Mouse (Mus musculus): ENCODE data around the gene Mdm1. TPM values are rescaled to one million over a fixed set of nuclear protein-coding genes. Genes with fewer than 3 reads are reported as not detected.

Gene Mdm1
- polyA plus RNA-seq, 1 experiment from 2014 or later: 16.1 TPM

GRCm38 (mm10) chr10:118129001-118129682 lies 12.5 kb upstream of the Mdm1 start:
- ATAC-seq (replicated peaks; ENCODE audit: low FRiP score, low read depth) (no peak), DNase-seq (ENCODE audit: low spot score) (no peak)
- 49% methylated on average over 20 of the region's 20 CpGs for WGBS

GRCm38 (mm10) chr10:118130016-118130415 lies 11.6 kb upstream of the Mdm1 start:
- Histone ChIP-seq H3K9me3 (replicated peaks; ENCODE audit: low read length) (no peaks in the 10 kb centered on the region), H3K4me3 (replicated peaks; ENCODE audit: low read depth, low read length) (no peak overlapping the region), H3K4me1 (replicated peaks; ENCODE audit: insufficient read depth, low read length) (no peaks in the 10 kb centered on the region), H3K4me2 (ENCODE audit: low read length) (no peak overlapping the region), H3K27me3 (ENCODE audit: insufficient read depth, low read length) (0 out of 2 replicates have a peak, but pooled peaks cover 4% of the 10 kb centered on the region), H3K36me3 (ENCODE audit: insufficient read depth, low read length) (no peaks in the 10 kb centered on the region), H3K9ac (ENCODE audit: low read depth, low read length) (no peak overlapping the region), H3K27ac (no peak overlapping the region)
- ATAC-seq (replicated peaks; ENCODE audit: low FRiP score, low read depth) (no peak), DNase-seq (ENCODE audit: low spot score) (no peak)
- no peak for TF ChIP-seq CTCF (IDR thresholded peaks at IDR 0.05; ENCODE audit: low read depth)
- WGBS: 47% methylated on average over 2 of the region's 2 CpGs

More at GRCm38 (mm10) chr10:118129001-118129682, 12.5 kb upstream of the Mdm1 start:
- Histone ChIP-seq H3K27me3 (ENCODE audit: insufficient read depth, low read length) (0 out of 2 replicates have a peak, but pooled peaks cover 4% of the 10 kb centered on the region), H3K4me2 (ENCODE audit: low read length) (no peak overlapping the region), H3K9me3 (replicated peaks; ENCODE audit: low read length) (no peaks in the 10 kb centered on the region), H3K9ac (ENCODE audit: low read depth, low read length) (no peak overlapping the region), H3K27ac (no peak overlapping the region), H3K36me3 (ENCODE audit: insufficient read depth, low read length) (no peaks in the 10 kb centered on the region), H3K4me1 (replicated peaks; ENCODE audit: insufficient read depth, low read length) (no peaks in the 10 kb centered on the region), H3K4me3 (replicated peaks; ENCODE audit: low read depth, low read length) (no peak overlapping the region)
- no peak for TF ChIP-seq CTCF (IDR thresholded peaks at IDR 0.05; ENCODE audit: low read depth)

GRCm38 (mm10) chr10:118132993-118133392 lies 8.6 kb upstream of the Mdm1 start:
- H3K4me3 ChIP-seq (replicated peaks; ENCODE audit: low read depth, low read length): no peak overlapping the region
- DNase-seq (ENCODE audit: low spot score): peak; percentile 49
- no peak overlapping the region for H3K9ac ChIP-seq (ENCODE audit: low read depth, low read length)
- ATAC-seq (replicated peaks; ENCODE audit: low FRiP score, low read depth): 0 out of 2 replicates have a peak, but pooled peaks have one; percentile 57
- H3K4me1 ChIP-seq (replicated peaks; ENCODE audit: insufficient read depth, low read length): no peaks in the 10 kb centered on the region
- no peaks in the 10 kb centered on the region for H3K27me3 ChIP-seq (ENCODE audit: insufficient read depth, low read length)
- no peaks in the 10 kb centered on the region for H3K9me3 ChIP-seq (replicated peaks; ENCODE audit: low read length)
- no peak overlapping the region for H3K27ac ChIP-seq
- no peak overlapping the region for H3K4me2 ChIP-seq (ENCODE audit: low read length)
- no peak for TF ChIP-seq CTCF (IDR thresholded peaks at IDR 0.05; ENCODE audit: low read depth)
- no peaks in the 10 kb centered on the region for H3K36me3 ChIP-seq (ENCODE audit: insufficient read depth, low read length)
- 70% methylated on average over 6 of the region's 6 CpGs for WGBS

- no peaks in the 10 kb centered on the region for H3K36me3 ChIP-seq (ENCODE audit: insufficient read depth, low read length)
- H3K9me3 ChIP-seq (replicated peaks; ENCODE audit: low read length): no peaks in the 10 kb centered on the region
- no peak overlapping the region for H3K27ac ChIP-seq
- 90% methylated on average over 11 of the region's 11 CpGs for WGBS
- DNase-seq (ENCODE audit: low spot score): no peak
- ATAC-seq (replicated peaks; ENCODE audit: low FRiP score, low read depth): no peak
- no peak overlapping the region for H3K9ac ChIP-seq (ENCODE audit: low read depth, low read length)
- no peak overlapping the region for H3K4me3 ChIP-seq (replicated peaks; ENCODE audit: low read depth, low read length)
- H3K4me2 ChIP-seq (ENCODE audit: low read length): no peak overlapping the region
- H3K4me1 ChIP-seq (replicated peaks; ENCODE audit: insufficient read depth, low read length): 0 out of 2 replicates have a peak, but pooled peaks cover 6% of the 10 kb centered on the region
- no peaks in the 10 kb centered on the region for H3K27me3 ChIP-seq (ENCODE audit: insufficient read depth, low read length)
- TF ChIP-seq CTCF (IDR thresholded peaks at IDR 0.05; ENCODE audit: low read depth): no peak
Observed at GRCm38 (mm10) chr10:118138508-118138907, 3.1 kb upstream of the Mdm1 start.

- 75% methylated on average over 8 of the region's 8 CpGs for WGBS
- no peak overlapping the region for H3K9ac ChIP-seq (ENCODE audit: low read depth, low read length)
- H3K36me3 ChIP-seq (ENCODE audit: insufficient read depth, low read length): no peaks in the 10 kb centered on the region
- ATAC-seq (replicated peaks; ENCODE audit: low FRiP score, low read depth) (no peak), DNase-seq (ENCODE audit: low spot score) (no peak)
- no peak overlapping the region for H3K27ac ChIP-seq
- no peaks in the 10 kb centered on the region for H3K9me3 ChIP-seq (replicated peaks; ENCODE audit: low read length)
- 0 out of 2 replicates have a peak, but pooled peaks cover 6% of the 10 kb centered on the region for H3K4me1 ChIP-seq (replicated peaks; ENCODE audit: insufficient read depth, low read length)
- no peaks in the 10 kb centered on the region for H3K27me3 ChIP-seq (ENCODE audit: insufficient read depth, low read length)
- H3K4me2 ChIP-seq (ENCODE audit: low read length): no peak overlapping the region
- no peak for TF ChIP-seq CTCF (IDR thresholded peaks at IDR 0.05; ENCODE audit: low read depth)
- H3K4me3 ChIP-seq (replicated peaks; ENCODE audit: low read depth, low read length): no peak overlapping the region
Observed at GRCm38 (mm10) chr10:118139837-118140570, 1.6 kb upstream of the Mdm1 start.

All from kidney, postnatal 0 days (tissue).